Mouse (Mus musculus) forebrain, embryonic 14.5 days (tissue): ENCODE measurements at regions not wholly inside any gene's neighbourhood (a gene's known extent, or its start where the extent isn't known, plus 50 kb on each side); places are given as distances from the start of the nearest gene placed in this dataset.

Experiments
- ATAC-seq: fragments of 200-750 bp; cut with Nextera tagmentation; 2 replicates; pipeline ENCODE4 v1.8.0; 2017; ENCODE audit warnings: mild to moderate bottlenecking, moderate library complexity
- DNase-seq: peaks from one replicate; pipeline ENCODE4 v3.0.0-alpha.2; 2015; ENCODE audit warnings: low spot score
- H3K27ac ChIP-seq: fragments of 300-500 bp; sonication (generic); 2 replicates; pipeline ENCODE4 v1.5.1; 2014; ENCODE audit warnings: low read depth, mild to moderate bottlenecking, control low read depth, low read length, moderate library complexity
- H3K27me3 ChIP-seq: fragments of 300-500 bp; sonication (generic); replicated peaks from 2 replicates; pipeline ENCODE4 v1.6.1; 2014; ENCODE audit warnings: low read length, control low read depth, mixed read lengths; ENCODE audit not compliant: control insufficient read depth, insufficient read depth
- H3K36me3 ChIP-seq: fragments of 300-500 bp; sonication (generic); 2 replicates; pipeline ENCODE4 v1.6.1; 2014; ENCODE audit warnings: low read length, control low read depth; ENCODE audit not compliant: control insufficient read depth, insufficient read depth
- H3K4me1 ChIP-seq: fragments of 300-500 bp; sonication (generic); 2 replicates; pipeline ENCODE4 v1.6.1; 2014; ENCODE audit warnings: antibody characterized with exemption, low read length, control low read depth; ENCODE audit not compliant: control insufficient read depth, insufficient read depth
- H3K4me2 ChIP-seq: fragments of 300-500 bp; sonication (generic); 2 replicates; pipeline ENCODE4 v1.6.1; 2014; ENCODE audit warnings: mild to moderate bottlenecking, control low read depth, low read length
- H3K4me3 ChIP-seq: fragments of 300-500 bp; sonication (generic); 2 replicates; pipeline ENCODE4 v1.5.1; 2014; ENCODE audit warnings: low read depth, low read length, control low read depth
- H3K9ac ChIP-seq: fragments of 300-500 bp; sonication (generic); 2 replicates; pipeline ENCODE4 v1.6.1; 2014; ENCODE audit warnings: mild to moderate bottlenecking, low read length, control low read depth, moderate library complexity
- H3K9me3 ChIP-seq: fragments of 300-500 bp; sonication (generic); replicated peaks from 2 replicates; pipeline ENCODE4 v1.6.1; 2016; ENCODE audit warnings: low read length, control low read depth, mixed read lengths; ENCODE audit not compliant: control insufficient read depth
- WGBS: fragments of 180-500 bp; shearing (Covaris S2); extraction: QIAGEN DNeasy Blood & Tissue Kit; methylation state at CpG from one replicate; pipeline ENCODE4 v1.1.7; 2014; 5-methylcytosine and 5-hydroxymethylcytosine counted together

GRCm38 (mm10) chr12:10810597-10810996, 340.3 kb downstream of the Kcns3 start:
- no peak overlapping the region for H3K27ac ChIP-seq
- no peaks in the 10 kb centered on the region for H3K27me3 ChIP-seq
- DNase-seq (peak; percentile 23), ATAC-seq (peak; percentile 72; the same call in 1 of the 2 replicates)
- no peaks in the 10 kb centered on the region for H3K9me3 ChIP-seq
- no peak overlapping the region for H3K4me3 ChIP-seq
- no peak overlapping the region for H3K9ac ChIP-seq
- no peaks in the 10 kb centered on the region for H3K36me3 ChIP-seq
- H3K4me2 ChIP-seq = no peak overlapping the region
- no peaks in the 10 kb centered on the region for H3K4me1 ChIP-seq

DNA sequence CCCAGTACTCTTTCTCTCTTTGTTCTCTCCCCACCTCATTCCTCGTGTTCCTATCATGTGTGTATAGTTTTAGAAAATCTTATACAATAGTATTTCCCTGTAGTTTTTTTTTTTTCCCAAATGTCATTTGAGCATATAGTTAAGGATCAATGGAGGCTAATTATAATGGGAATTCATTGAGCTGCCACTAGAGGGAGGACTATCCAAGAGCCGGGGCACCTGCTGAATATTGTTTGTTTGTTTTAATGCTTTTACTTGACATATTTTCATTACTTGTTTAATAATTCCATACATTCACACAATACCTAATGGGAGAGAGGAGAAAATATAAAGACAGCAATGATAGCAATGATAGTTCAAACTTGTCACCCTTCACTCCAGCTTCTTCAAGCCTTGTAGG, 346.4 kb downstream of the Kcns3 start:
- WGBS = 61% methylated on average over 2 of the region's 2 CpGs
- no peak overlapping the region for H3K4me3 ChIP-seq
- H3K27me3 ChIP-seq = no peaks in the 10 kb centered on the region
- no peaks in the 10 kb centered on the region for H3K9me3 ChIP-seq
- no peaks in the 10 kb centered on the region for H3K4me1 ChIP-seq
- DNase-seq (peak; percentile 22), ATAC-seq (no peak)
- no peak overlapping the region for H3K4me2 ChIP-seq
- H3K27ac ChIP-seq = no peak overlapping the region
- H3K9ac ChIP-seq = no peak overlapping the region
- H3K36me3 ChIP-seq = no peaks in the 10 kb centered on the region
